Comparison of ENCODE assay signal across 8 mouse cellular contexts in the genomic region with DNA sequence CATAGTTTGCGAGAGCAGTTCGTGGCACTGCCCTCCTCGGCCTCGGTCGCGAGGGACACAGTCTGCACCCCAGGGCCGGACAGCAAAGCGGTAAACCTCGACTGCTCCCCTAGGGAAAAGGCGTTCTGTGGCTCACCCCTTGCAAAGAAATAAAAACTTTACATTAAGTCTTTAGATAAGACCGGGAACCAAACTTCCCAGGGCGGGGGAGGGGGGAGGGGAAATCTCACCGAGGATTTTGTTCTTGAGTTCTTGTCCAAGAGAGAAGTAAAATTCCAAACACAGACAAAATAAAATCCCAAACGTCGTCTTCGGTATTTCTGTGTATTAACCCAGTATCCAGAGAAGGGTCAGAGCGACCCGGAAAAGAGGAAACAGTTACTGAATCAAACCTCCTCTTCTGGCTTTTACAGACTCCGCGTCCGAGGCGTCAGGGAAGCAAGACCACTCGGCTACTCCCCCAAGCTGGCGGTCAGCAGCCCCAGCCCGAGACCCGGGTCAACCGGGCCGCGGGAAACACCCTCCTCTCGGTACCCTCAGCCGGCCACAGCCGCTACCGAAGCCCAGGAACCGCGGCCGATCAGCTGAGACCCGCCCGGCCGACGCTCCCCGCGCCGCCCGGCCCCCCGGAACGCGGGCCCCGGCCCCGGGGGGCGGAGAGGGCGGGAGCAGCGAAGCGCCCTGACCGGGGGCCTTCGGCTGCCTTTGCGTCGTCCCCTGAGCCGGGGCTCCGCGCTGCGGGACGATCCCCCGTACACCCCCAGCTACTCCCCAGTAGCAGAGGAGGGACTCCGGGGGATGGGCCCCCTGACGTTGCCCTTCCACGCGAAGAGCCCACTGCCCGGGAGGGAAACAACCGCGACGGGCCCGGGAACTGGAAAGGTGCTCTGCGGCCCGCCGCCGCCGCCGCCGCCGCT. TPM values are rescaled to one million over a fixed set of nuclear protein-coding genes. Genes with fewer than 3 reads are reported as not detected.
DNase-seq lines count a peak whose midpoint lies in the region; ATAC-seq and TF ChIP-seq lines count a peak whose summit lies in the region.

No protein-coding gene starts in this region.

- H3K4me2 ChIP-seq in CH12.LX (ENCODE audit: insufficient read depth, low read depth, poor library complexity, severe bottlenecking) = peak overlapping the region; percentile 93; the same call in 1 of the 2 replicates
- peak overlapping the region; percentile 84 for H3K4me2 ChIP-seq in forebrain, embryonic 13.5 days

- peaks cover 0 to 29% of the 10 kb centered on the region in 2 experiments; a peak in 2 of 4 replicates for H3K4me1 ChIP-seq in CH12.LX (ENCODE audit: control insufficient read depth in 1 of 2, insufficient read depth in 2 of 2)
- peaks cover 39% of the 10 kb centered on the region for H3K4me1 ChIP-seq in forebrain, embryonic 13.5 days

- dilution Hi-C loops in CH12.LX (cut with MboI; ENCODE audit: extremely low pct_ligation_motif_present, extremely low pct_unique_long_range_greater_than_20kb, low sequenced_read_pairs) = no loop called here

- H3K9ac ChIP-seq in CH12.LX (ENCODE audit: insufficient read depth, low read depth) = peak overlapping the region; percentile 98
- peak overlapping the region; percentile 98 for H3K9ac ChIP-seq in forebrain, embryonic 13.5 days

- peak; percentile 64 for ATAC-seq in forebrain, embryonic 13.5 days

- in situ Hi-C loops in CH12.LX (cut with MboI; ENCODE audit: low pct_ligation_motif_present, low pct_unique_long_range_greater_than_20kb, low sequenced_read_pairs) = no loop called here

- TF ChIP-seq CTCF in CH12.LX (conservative IDR thresholded peaks at IDR 0.05 in 1 of 2, IDR thresholded peaks at IDR 0.05 in 1 of 2; ENCODE audit: low read depth in 2 of 2, low read length in 2 of 2) = no peak

- 0 out of 2 replicates have a peak overlapping the region, but pooled peaks have one; percentile 20 for H3K27ac ChIP-seq in CH12.LX (ENCODE audit: insufficient read depth, low read depth)
- peak overlapping the region; percentile 91 for H3K27ac ChIP-seq in forebrain, embryonic 13.5 days

- peaks cover 0 to 9% of the 10 kb centered on the region in 2 experiments for H3K36me3 ChIP-seq in CH12.LX (replicated peaks in 1 of 2; ENCODE audit: control insufficient read depth in 1 of 2, insufficient read depth in 1 of 2, low read length in 1 of 2)
- peaks cover 7% of the 10 kb centered on the region; the same call in 1 of the 2 replicates for H3K36me3 ChIP-seq in forebrain, embryonic 13.5 days (ENCODE audit: poor library complexity, severe bottlenecking)

- H3K4me3 ChIP-seq in CH12.LX (replicated peaks in 1 of 3; ENCODE audit: low read depth in 2 of 3, low read length in 2 of 3, poor library complexity in 1 of 3) = peak overlapping the region; percentile 89 to 100 (median 98)
- H3K4me3 ChIP-seq in forebrain, embryonic 13.5 days = peak overlapping the region; percentile 93

- peaks cover 32% of the 10 kb centered on the region for H3K79me2 ChIP-seq in CH12.LX (replicated peaks; ENCODE audit: control insufficient read depth, extremely low read depth, insufficient read depth, poor library complexity, severe bottlenecking)

- H3K27me3 ChIP-seq in CH12.LX (replicated peaks) = no peaks in the 10 kb centered on the region
- H3K27me3 ChIP-seq in forebrain, embryonic 13.5 days = no peaks in the 10 kb centered on the region

- no peak for TF ChIP-seq RAD21 in CH12.LX (IDR thresholded peaks at IDR 0.05; ENCODE audit: low read depth, low read length)

- TF ChIP-seq EP300 in CH12.LX (IDR thresholded peaks at IDR 0.05; ENCODE audit: low read length) = no peak

- no peak for TF ChIP-seq POLR2A in CH12.LX (IDR thresholded peaks at IDR 0.05; ENCODE audit: low read depth, low read length)

- WGBS in forebrain, embryonic 13.5 days = under 1% methylated on average over 68 of the region's 80 CpGs

- H3K9me3 ChIP-seq in CH12.LX (replicated peaks; ENCODE audit: low read length) = peaks cover 10% of the 10 kb centered on the region
- no peaks in the 10 kb centered on the region for H3K9me3 ChIP-seq in forebrain, embryonic 13.5 days (replicated peaks)

- DNase-seq in CH12.LX (ENCODE audit: extremely low read depth) = peak; percentile 33
- peak; percentile 36 for DNase-seq in c-Kit-positive CD71-positive TER-119-negative erythroid progenitor cells, embryonic 14.5 days (ENCODE audit: low read depth)
- DNase-seq in heart, postnatal 36 days = peak; percentile 37 to 45
- DNase-seq in layer of hippocampus, postnatal 25 days (ENCODE audit: extremely low spot score in 1 of 2, low spot score in 1 of 2) = peak; percentile 21 to 29
- DNase-seq in lung, postnatal 25 days (ENCODE audit: low spot score) = peak; percentile 31
- peak; percentile 21 for DNase-seq in right cerebral cortex, adult 18-20 months
- peak; percentile 22 for DNase-seq in urinary bladder, postnatal 14 days (ENCODE audit: low spot score)

- intact Hi-C loops in heart, postnatal 36 days (cut with DNase I) = loop anchor here (2.0 kb wide), 1 partner anchor 62 kb away; no protein-coding TSS in a partner anchor

TF ChIP-seq in CH12.LX, 34 proteins besides CTCF, POLR2A, EP300 and RAD21:
- no peak for TF ChIP-seq MAFK (IDR thresholded peaks at IDR 0.05; ENCODE audit: insufficient replicate concordance, low read length)
- no peak for TF ChIP-seq CHD2 (IDR thresholded peaks at IDR 0.05; ENCODE audit: low read length)
- TF ChIP-seq HCFC1 (IDR thresholded peaks at IDR 0.05; ENCODE audit: low read depth, low read length) = no peak
- peak; percentile 75 for TF ChIP-seq SIN3A (IDR thresholded peaks at IDR 0.05; ENCODE audit: low read length)
- no peak for TF ChIP-seq MYC (IDR thresholded peaks at IDR 0.05; ENCODE audit: low read depth, low read length)
- TF ChIP-seq TBP (conservative IDR thresholded peaks at IDR 0.05; ENCODE audit: low read depth, low read length) = no peak
- TF ChIP-seq ZMIZ1 (IDR thresholded peaks at IDR 0.05; ENCODE audit: low read depth, low read length) = no peak
- 0 out of 2 replicates have a peak, but pooled peaks have one; percentile 25 for TF ChIP-seq MAZ (IDR thresholded peaks at IDR 0.05; ENCODE audit: low read depth, low read length)
- TF ChIP-seq NELFE (IDR thresholded peaks at IDR 0.05; ENCODE audit: low read depth, low read length) = no peak
- TF ChIP-seq USF1 (IDR thresholded peaks at IDR 0.05; ENCODE audit: low read depth, low read length) = no peak
- TF ChIP-seq POLR2AphosphoS2 (IDR thresholded peaks at IDR 0.05; ENCODE audit: low read depth, low read length) = no peak
- no peak for TF ChIP-seq ZC3H11A (IDR thresholded peaks at IDR 0.05; ENCODE audit: low read depth, low read length)
- TF ChIP-seq CHD1 (IDR thresholded peaks at IDR 0.05; ENCODE audit: low read depth, low read length) = peak; percentile 85
- no peak; the same call in 1 of the 2 replicates for TF ChIP-seq UBTF (IDR thresholded peaks at IDR 0.05; ENCODE audit: low read depth, low read length)
- no peak for TF ChIP-seq ELF1 (IDR thresholded peaks at IDR 0.05; ENCODE audit: low read depth, low read length)
- no peak for TF ChIP-seq NRF1 (IDR thresholded peaks at IDR 0.05; ENCODE audit: low read depth, low read length)
TF ChIP-seq in CH12.LX: peak in this region for 3.

RNA-seq across cellular contexts. Expression of gene Kdm2a, which starts 1.7 kb away (rescaled TPM):
- total RNA-seq in CH12.LX (2012; rRNA removed) (17.3 and 21.7 TPM in 2 replicates), CH12.LX (2014; rRNA removed) (18.0 and 23.1 TPM in 2 replicates)
- polyA plus RNA-seq in CH12.LX (2012; ENCODE audit: insufficient read length, low read depth) = 43.7 and 51.9 TPM in 2 replicates
- polyA plus RNA-seq in forebrain, embryonic 13.5 days (2015; fragmentation: Nextera tagmentation; extraction: Ambion mirVana) = 38.8 and 43.9 TPM in 2 replicates
- total RNA-seq in heart, postnatal 36 days (2021) = 10 to 100 TPM; 39.4 to 41.1 TPM
- total RNA-seq in layer of hippocampus, postnatal 25 days (2021) = 10 to 100 TPM; 70.6 to 85.0 TPM

RNA-seq across cellular contexts. Expression of gene Rhod, which starts 42.9 kb away (rescaled TPM):
- total RNA-seq in CH12.LX (2012; rRNA removed) (14.9 and 19.3 TPM in 2 replicates), CH12.LX (2014; rRNA removed) (16.6 and 20.1 TPM in 2 replicates)
- polyA plus RNA-seq in CH12.LX (2012; ENCODE audit: insufficient read length, low read depth) = 14.4 and 15.3 TPM in 2 replicates
- polyA plus RNA-seq in forebrain, embryonic 13.5 days (2015; fragmentation: Nextera tagmentation; extraction: Ambion mirVana) = 5.5 and 6.6 TPM in 2 replicates
- 1 to 10 TPM; 5.5 to 5.8 TPM for total RNA-seq in heart, postnatal 36 days (2021)
- 1 to 10 TPM in 1 of 2 experiments, under 1 TPM in 1; 0.87 to 1.2 TPM for total RNA-seq in layer of hippocampus, postnatal 25 days (2021)

Comparison
In these comparisons a context has a peak if more than half of its experiments do, and no peak if none do; other contexts are left out.
1. Peak in every context shown above with its lines: DNase-seq, ATAC-seq, H3K4me3 ChIP-seq and H3K27ac ChIP-seq.